Mouse (Mus musculus) lung, postnatal 14 days (tissue): ENCODE results near the gene Gm3604.
"Not testable (repeated sequence)": the region's sequence is repeated elsewhere in the genome, so short reads cannot be mapped to it uniquely, and the experiment has no call there.

Experiments
- DNase-seq: peaks from one replicate; pipeline ENCODE4 v3.0.0; 2021

Gene Gm3604

GRCm38 (mm10) chr13:62382952-62383351 is at the start of gene Gm3604:
Gene Gm3604, minus strand, starts transcription at chr13:62383177.
- peak; percentile 60 for DNase-seq

DNA sequence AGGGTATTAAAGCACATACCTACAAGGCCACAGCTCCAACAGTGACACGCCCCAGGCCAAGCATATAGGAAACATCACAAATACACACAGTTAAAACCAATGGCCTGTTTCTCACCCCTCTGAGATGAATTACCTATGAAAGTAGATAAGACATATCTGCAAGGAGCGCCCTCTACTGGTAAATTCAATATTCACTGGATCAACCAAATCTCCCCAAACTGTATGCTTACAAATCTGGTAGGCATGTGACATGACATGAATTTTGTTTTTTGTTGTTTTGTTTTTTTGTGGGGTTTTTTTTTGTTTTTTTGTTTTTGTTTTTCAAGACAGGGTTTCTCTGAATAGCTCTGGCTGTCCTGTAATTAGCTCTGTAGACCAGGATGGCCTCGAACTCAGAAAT is 16.2 kb upstream of the Gm3604 start:
- DNase-seq = not testable (repeated sequence)

DNA sequence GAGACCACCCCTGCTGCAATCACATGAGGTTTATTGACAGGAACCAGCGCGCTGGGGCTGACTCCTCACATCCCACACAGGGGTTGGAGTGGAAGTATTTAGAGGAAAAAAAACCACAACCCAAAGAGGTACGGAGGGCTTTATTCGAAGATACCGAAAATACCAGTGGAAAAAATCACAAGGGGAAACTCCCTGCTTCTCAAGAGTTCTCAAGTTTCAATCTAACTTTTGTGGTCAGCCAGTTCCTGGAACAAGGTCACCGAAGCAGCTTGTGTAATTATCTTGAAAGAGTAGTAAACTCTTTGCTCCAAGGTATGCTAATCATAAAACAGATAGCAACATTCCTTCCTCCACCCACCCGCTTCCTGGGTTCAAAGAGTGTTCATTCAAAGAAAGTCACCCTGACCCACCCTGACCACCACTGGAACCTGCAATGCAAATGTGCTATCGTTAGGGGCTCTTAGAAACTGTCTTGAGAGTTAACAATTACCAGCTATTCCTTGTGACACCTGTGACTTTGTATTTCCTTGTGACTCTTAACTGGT is 7.2 kb upstream of the Gm3604 start:
- not testable (repeated sequence) for DNase-seq

DNA sequence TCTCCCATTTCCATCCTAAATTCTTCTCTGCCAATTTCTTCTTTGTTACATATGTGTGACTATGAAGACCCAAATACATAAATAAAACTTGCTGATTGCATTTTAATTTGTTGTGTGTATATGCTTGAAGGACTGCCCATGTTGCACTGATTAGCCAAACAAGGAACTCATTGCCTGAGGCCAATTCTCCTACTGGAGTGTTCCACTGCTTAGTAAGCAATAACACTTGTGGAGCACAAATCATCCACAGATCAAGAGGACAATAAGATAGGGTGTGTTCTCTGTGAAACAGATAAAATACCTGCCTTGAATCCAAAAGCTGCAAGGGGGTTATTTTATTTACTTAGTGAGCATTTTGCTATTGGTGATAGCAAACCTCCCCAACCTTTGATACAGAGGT is 51.2 kb downstream of the Gm3604 start:
- no peak for DNase-seq

- DNase-seq = no peak
Observed at GRCm38 (mm10) chr13:62331381-62331780, 51.6 kb downstream of the Gm3604 start.
